Mouse (Mus musculus) limb, embryonic 13.5 days (tissue): ENCODE measurements around the gene Wdr77. TPM values are rescaled to one million over a fixed set of nuclear protein-coding genes. Genes with fewer than 3 reads are reported as not detected.
"Not testable (repeated sequence)": the region's sequence is repeated elsewhere in the genome, so short reads cannot be mapped to it uniquely, and the experiment has no call there.

ENCODE experiments used
- ATAC-seq: fragments of 200-750 bp; cut with Nextera tagmentation; 2 replicates; pipeline ENCODE4 v1.8.0; 2017; ENCODE audit warnings: low read depth, moderate number of reproducible peaks, moderate TSS enrichment; ENCODE audit not compliant: low FRiP score
- H3K27ac ChIP-seq: fragments of 300-500 bp; sonication (generic); 2 replicates; pipeline ENCODE4 v1.5.1; 2015; ENCODE audit warnings: inconsistent platforms, mild to moderate bottlenecking, moderate library complexity
- H3K27me3 ChIP-seq: fragments of 300-500 bp; sonication (generic); 2 replicates; pipeline ENCODE4 v1.6.1; 2015; ENCODE audit warnings: mild to moderate bottlenecking, inconsistent platforms
- H3K36me3 ChIP-seq: fragments of 300-500 bp; sonication (generic); 2 replicates; pipeline ENCODE4 v1.6.1; 2015; ENCODE audit warnings: inconsistent platforms, mild to moderate bottlenecking, moderate library complexity
- H3K4me1 ChIP-seq: fragments of 300-500 bp; sonication (generic); 2 replicates; pipeline ENCODE4 v1.6.1; 2015; ENCODE audit warnings: inconsistent platforms
- H3K4me2 ChIP-seq: fragments of 300-500 bp; sonication (generic); replicated peaks from 2 replicates; pipeline ENCODE4 v1.6.1; 2015; ENCODE audit warnings: inconsistent platforms, mild to moderate bottlenecking, moderate library complexity
- H3K4me3 ChIP-seq: fragments of 300-500 bp; sonication (generic); 2 replicates; pipeline ENCODE4 v1.5.1; 2015; ENCODE audit warnings: moderate library complexity, mild to moderate bottlenecking, inconsistent platforms
- H3K9ac ChIP-seq: fragments of 300-500 bp; sonication (generic); 2 replicates; pipeline ENCODE4 v1.6.1; 2015; ENCODE audit warnings: mild to moderate bottlenecking, inconsistent platforms
- H3K9me3 ChIP-seq: fragments of 300-500 bp; sonication (generic); 2 replicates; pipeline ENCODE4 v1.6.1; 2016; ENCODE audit warnings: inconsistent platforms
- WGBS: fragments of 180-500 bp; shearing (Covaris S2); methylation state at CpG from one replicate; pipeline ENCODE4 v1.1.7; 2015; 5-methylcytosine and 5-hydroxymethylcytosine counted together
- polyA plus RNA-seq: library from polyadenylated mRNA; unstranded; fragments of >200 nt; fragmentation: Nextera tagmentation; extraction: Ambion mirVana; gene quantifications from 2 replicates; pipeline ENCODE4 v1.2.1, GENCODE M21; 2015

The Wdr77 gene
- polyA plus RNA-seq, 1 experiment from 2014 or later = 114 TPM

DNA sequence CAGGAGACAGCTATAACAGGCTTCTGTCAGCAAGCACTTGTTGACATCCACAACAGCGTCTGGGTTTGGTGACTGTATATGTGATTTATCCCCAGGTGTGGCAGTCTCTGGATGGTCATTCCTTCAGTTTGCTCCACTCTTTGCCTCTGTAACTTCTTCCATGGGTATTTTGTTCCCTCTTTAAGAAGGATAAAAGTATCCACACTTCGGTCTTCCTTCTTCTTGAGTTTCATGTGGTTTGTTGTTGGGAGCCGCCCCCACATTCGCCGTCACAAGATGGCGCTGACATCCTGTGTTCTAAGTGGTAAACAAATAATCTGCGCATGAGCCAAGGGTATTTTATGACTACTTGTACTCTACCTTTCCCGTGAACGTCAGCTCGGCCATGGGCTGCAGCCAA, 44.2 kb downstream of the Wdr77 start:
- H3K4me3 ChIP-seq = not testable (repeated sequence)

DNA sequence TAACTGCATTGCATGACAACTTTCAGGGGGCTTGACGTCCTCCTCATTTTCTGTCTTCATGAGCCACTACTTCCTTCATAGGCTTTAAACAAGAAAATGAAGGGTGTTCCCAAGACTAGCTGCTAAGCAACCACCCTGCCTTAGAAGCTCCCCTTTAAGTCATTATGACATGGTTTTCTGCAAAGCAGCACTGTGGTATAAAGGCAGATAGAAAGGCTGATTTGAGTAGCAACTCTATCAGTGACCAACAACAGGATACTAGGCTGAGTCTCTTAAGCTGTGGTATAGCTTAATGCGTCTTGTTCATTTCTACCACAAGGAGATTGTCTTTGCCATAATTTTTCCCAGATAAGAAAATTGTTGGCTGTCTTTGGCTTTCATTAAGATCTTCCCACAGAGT, 55.4 kb downstream of the Wdr77 start, which contains the start of gene Pifo:
TSS of gene Pifo (minus strand) at position 101 of the 400 bp plus-strand sequence.
- H3K4me3 ChIP-seq = no peak within 1 kb of the TSS
- no peak within 1 kb of the TSS for H3K4me2 ChIP-seq
- no peak within 1 kb of the TSS for H3K9ac ChIP-seq
- no peak within 1 kb of the TSS for H3K27ac ChIP-seq
- no peaks in the 10 kb centered on the region for H3K4me1 ChIP-seq
- no peaks in the 10 kb centered on the region for H3K36me3 ChIP-seq
- WGBS = 83% methylated on average over 2 of the region's 2 CpGs
- no peaks in the 10 kb centered on the region for H3K27me3 ChIP-seq
- no peak for ATAC-seq
- H3K9me3 ChIP-seq = no peaks in the 10 kb centered on the region

More for the DNA sequence above, 44.2 kb downstream of the Wdr77 start:
- not testable (repeated sequence) for H3K27me3 ChIP-seq, H3K9me3 ChIP-seq, H3K4me1 ChIP-seq, H3K36me3 ChIP-seq, ATAC-seq, H3K9ac ChIP-seq, H3K27ac ChIP-seq, H3K4me2 ChIP-seq
- 71% methylated on average over 10 of the region's 10 CpGs for WGBS

Other genes starting within 250 kb of the Wdr77 start
- 95.5 and 98.4 TPM in 2 replicates for gene Rap1a, start 158.0 kb upstream of the Wdr77 start, polyA plus RNA-seq
- gene Adora3, start 88.5 kb upstream of the Wdr77 start, polyA plus RNA-seq = 0.36 and 0.90 TPM in 2 replicates
- not detected in 2 replicates for gene Tmigd3, start 88.5 kb upstream of the Wdr77 start, polyA plus RNA-seq
- gene I830077J02Rik, start 26.7 kb upstream of the Wdr77 start, polyA plus RNA-seq = 0.38 and 0.55 TPM in 2 replicates
- 456 and 469 TPM in 2 replicates for gene Atp5f1, start 730 bp downstream of the Wdr77 start, polyA plus RNA-seq
- 1.5 TPM in 2 replicates for gene Ovgp1, start 14.3 kb downstream of the Wdr77 start, polyA plus RNA-seq
- not detected in 2 replicates for gene Pifo, start 55.3 kb downstream of the Wdr77 start, polyA plus RNA-seq
- not detected in 2 replicates for gene Chil5, start 73.4 kb downstream of the Wdr77 start, polyA plus RNA-seq
- not detected in 2 replicates for gene Chia1, start 153.9 kb downstream of the Wdr77 start, polyA plus RNA-seq
- 0.11 TPM in 1 of 2 replicates, not detected in the other for gene Chil3, start 208.2 kb downstream of the Wdr77 start, polyA plus RNA-seq